Mouse (Mus musculus): Measurements from ENCODE around the gene Plekhn1.

DNA sequence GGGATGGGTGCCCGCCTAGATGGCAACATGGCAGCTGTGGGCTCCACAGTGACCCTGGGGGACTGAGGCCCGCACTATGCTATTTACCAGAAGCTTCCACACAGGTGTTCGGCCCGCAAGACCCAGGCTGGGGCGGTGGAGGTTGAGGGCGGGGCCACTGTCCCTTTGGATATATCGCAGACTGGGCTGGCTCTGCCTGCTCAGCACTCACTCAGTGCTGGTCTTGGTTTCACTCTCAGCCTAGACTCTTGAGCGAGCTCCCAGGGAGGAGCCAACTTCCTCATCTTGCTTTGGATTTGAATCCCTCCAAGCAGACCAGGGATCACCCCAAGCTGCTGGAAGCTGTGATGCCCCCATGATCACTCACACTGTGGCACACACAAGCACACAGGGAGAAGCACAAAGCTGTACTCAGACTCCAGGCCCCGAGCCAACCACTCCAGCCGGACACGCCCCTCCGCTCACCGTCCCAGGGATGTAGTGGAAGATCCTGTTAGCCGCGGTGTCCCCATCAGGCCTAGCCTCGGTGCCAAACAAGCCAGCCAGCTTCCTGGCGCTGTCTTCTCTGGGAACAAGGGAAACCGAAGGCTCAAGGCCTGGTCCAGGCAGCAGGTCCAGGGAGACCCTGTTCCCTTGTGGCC, 6.8 kb downstream of the Plekhn1 start:
- TF ChIP-seq CTCF (IDR thresholded peaks at IDR 0.05 in 2 of 3, conservative IDR thresholded peaks at IDR 0.05 in 1 of 3; ENCODE audit: control insufficient read depth in 1 of 3, insufficient read depth in 1 of 3, low read depth in 2 of 3, low read length in 3 of 3, poor library complexity in 1 of 3, severe bottlenecking in 1 of 3) (no peak), SMC3 (IDR thresholded peaks at IDR 0.05; ENCODE audit: low read depth, low read length) (no peak), JUND (IDR thresholded peaks at IDR 0.05; ENCODE audit: low read depth, low read length) (no peak), USF1 (IDR thresholded peaks at IDR 0.05; ENCODE audit: low read depth, low read length) (no peak), RAD21 (IDR thresholded peaks at IDR 0.05; ENCODE audit: low read depth, low read length) (no peak), MYC (IDR thresholded peaks at IDR 0.05; ENCODE audit: low read depth, low read length) (no peak), POLR2A (IDR thresholded peaks at IDR 0.05; ENCODE audit: control insufficient read depth in 1 of 2, insufficient read depth in 1 of 2, low read depth in 1 of 2, low read length in 2 of 2, poor library complexity in 1 of 2) (no peak)

Data from MEL (cell line).